Mouse (Mus musculus): ENCODE measurements around the gene Ebna1bp2. TPM values are rescaled to one million over a fixed set of nuclear protein-coding genes. Genes with fewer than 3 reads are reported as not detected.

The Ebna1bp2 gene
- polyA plus RNA-seq, 1 experiment from 2014 or later: 247 TPM

GRCm38 (mm10) chr4:118658652-118659051 lies 38.1 kb downstream of the Ebna1bp2 start, which contains the start of gene Olfr62:
Gene Olfr62 (plus strand): TSS chr4:118658952.
- ATAC-seq (replicated peaks; ENCODE audit: low FRiP score) (no peak), DNase-seq (ENCODE audit: low spot score) (no peak)
- Histone ChIP-seq H3K27me3 (replicated peaks; ENCODE audit: control insufficient read depth, insufficient read depth, low read length) (no peaks in the 10 kb centered on the region), H3K9ac (ENCODE audit: low read depth, low read length) (no peak within 1 kb of the TSS), H3K4me2 (no peak within 1 kb of the TSS), H3K9me3 (ENCODE audit: control insufficient read depth, low read length) (no peaks in the 10 kb centered on the region), H3K36me3 (ENCODE audit: control insufficient read depth, insufficient read depth, low read length) (no peaks in the 10 kb centered on the region), H3K4me1 (replicated peaks; ENCODE audit: control insufficient read depth, insufficient read depth, low read length) (no peaks in the 10 kb centered on the region), H3K4me3 (ENCODE audit: low read depth, low read length) (no peak within 1 kb of the TSS), H3K27ac (ENCODE audit: low read depth, low read length) (no peak within 1 kb of the TSS)

Other genes starting within 250 kb of the Ebna1bp2 start
- 7.5 and 10.4 TPM in 2 replicates for gene Szt2, start 211.5 kb upstream of the Ebna1bp2 start, polyA plus RNA-seq (2014; fragmentation: Nextera tagmentation; extraction: Ambion mirVana)
- 141 and 149 TPM in 2 replicates for gene Med8, start 211.5 kb upstream of the Ebna1bp2 start, polyA plus RNA-seq (2014; fragmentation: Nextera tagmentation; extraction: Ambion mirVana)
- 153 and 161 TPM in 2 replicates for gene Elovl1, start 192.7 kb upstream of the Ebna1bp2 start, polyA plus RNA-seq (2014; fragmentation: Nextera tagmentation; extraction: Ambion mirVana)
- gene Cdc20, start 183.4 kb upstream of the Ebna1bp2 start, polyA plus RNA-seq (2014; fragmentation: Nextera tagmentation; extraction: Ambion mirVana): 315 and 340 TPM in 2 replicates
- 32.7 and 35.9 TPM in 2 replicates for gene Mpl, start 163.3 kb upstream of the Ebna1bp2 start, polyA plus RNA-seq (2014; fragmentation: Nextera tagmentation; extraction: Ambion mirVana)
- 14.1 and 16.0 TPM in 2 replicates for gene Tie1, start 130.7 kb upstream of the Ebna1bp2 start, polyA plus RNA-seq (2014; fragmentation: Nextera tagmentation; extraction: Ambion mirVana)
- gene 2610528J11Rik, start 93.8 kb upstream of the Ebna1bp2 start, polyA plus RNA-seq (2014; fragmentation: Nextera tagmentation; extraction: Ambion mirVana): 4.8 and 6.1 TPM in 2 replicates
- 0.70 and 0.94 TPM in 2 replicates for gene Tmem125, start 76.8 kb upstream of the Ebna1bp2 start, polyA plus RNA-seq (2014; fragmentation: Nextera tagmentation; extraction: Ambion mirVana)
- gene Cfap57, start within 50 bp of the Ebna1bp2 start, polyA plus RNA-seq (2014; fragmentation: Nextera tagmentation; extraction: Ambion mirVana): 0.82 and 0.86 TPM in 2 replicates
- not detected in 2 replicates for gene Olfr62, start 38.2 kb downstream of the Ebna1bp2 start, polyA plus RNA-seq (2014; fragmentation: Nextera tagmentation; extraction: Ambion mirVana)
- gene Olfr1342, start 72.0 kb downstream of the Ebna1bp2 start, polyA plus RNA-seq (2014; fragmentation: Nextera tagmentation; extraction: Ambion mirVana): not detected in 2 replicates
- not detected in 2 replicates for gene Olfr1341, start 82.7 kb downstream of the Ebna1bp2 start, polyA plus RNA-seq (2014; fragmentation: Nextera tagmentation; extraction: Ambion mirVana)
- not detected in 2 replicates for gene Olfr1340, start 99.3 kb downstream of the Ebna1bp2 start, polyA plus RNA-seq (2014; fragmentation: Nextera tagmentation; extraction: Ambion mirVana)
- not detected in 2 replicates for gene Olfr1339, start 111.4 kb downstream of the Ebna1bp2 start, polyA plus RNA-seq (2014; fragmentation: Nextera tagmentation; extraction: Ambion mirVana)
- not detected in 2 replicates for gene Olfr1338, start 137.9 kb downstream of the Ebna1bp2 start, polyA plus RNA-seq (2014; fragmentation: Nextera tagmentation; extraction: Ambion mirVana)
- gene Olfr1337, start 161.8 kb downstream of the Ebna1bp2 start, polyA plus RNA-seq (2014; fragmentation: Nextera tagmentation; extraction: Ambion mirVana): not detected in 2 replicates
- not detected in 2 replicates for gene Olfr1335, start 189.1 kb downstream of the Ebna1bp2 start, polyA plus RNA-seq (2014; fragmentation: Nextera tagmentation; extraction: Ambion mirVana)
- not detected in 2 replicates for gene Olfr1333, start 215.5 kb downstream of the Ebna1bp2 start, polyA plus RNA-seq (2014; fragmentation: Nextera tagmentation; extraction: Ambion mirVana)
- not detected in 2 replicates for gene Olfr1331, start 243.8 kb downstream of the Ebna1bp2 start, polyA plus RNA-seq (2014; fragmentation: Nextera tagmentation; extraction: Ambion mirVana)